Mouse (Mus musculus) kidney, postnatal 14 days (tissue): ENCODE measurements around the gene Polr3g.
"Not testable (repeated sequence)": the region's sequence is repeated elsewhere in the genome, so short reads cannot be mapped to it uniquely, and the experiment has no call there.

Source experiments
- DNase-seq: peaks from one replicate; pipeline ENCODE4 v3.0.0; 2022; ENCODE audit warnings: mixed read lengths

Polr3g gene

GRCm38 (mm10) chr13:81684884-81685283 is 25.9 kb downstream of the Polr3g start:
- no peak for DNase-seq

- DNase-seq: no peak
Observed at GRCm38 (mm10) chr13:81684258-81684657, 26.6 kb downstream of the Polr3g start.

- no peak for DNase-seq
Observed at GRCm38 (mm10) chr13:81683107-81683506, 27.7 kb downstream of the Polr3g start.

GRCm38 (mm10) chr13:81675333-81675732 is 35.5 kb downstream of the Polr3g start:
- DNase-seq: no peak

DNA sequence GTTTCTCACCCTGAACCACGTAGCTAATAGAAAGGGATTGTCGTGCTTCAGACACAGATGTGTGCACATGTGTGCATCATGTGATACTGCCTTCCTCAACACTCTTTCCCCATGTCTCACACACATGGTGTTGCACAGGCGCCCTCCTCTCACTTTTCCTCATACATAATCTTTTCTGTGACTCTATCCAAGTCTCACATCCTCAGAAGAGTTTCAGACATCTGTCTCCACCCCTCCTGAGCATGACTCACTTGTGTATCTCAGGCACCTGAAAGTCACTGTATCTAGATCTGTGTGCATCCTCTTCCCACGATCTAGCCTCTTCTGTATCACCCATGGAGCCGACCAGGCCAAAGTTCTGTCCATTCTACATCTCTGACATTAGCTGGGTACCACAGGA is 43.1 kb downstream of the Polr3g start:
- DNase-seq: no peak

GRCm38 (mm10) chr13:81664331-81664698 is 46.5 kb downstream of the Polr3g start:
- no peak for DNase-seq

DNA sequence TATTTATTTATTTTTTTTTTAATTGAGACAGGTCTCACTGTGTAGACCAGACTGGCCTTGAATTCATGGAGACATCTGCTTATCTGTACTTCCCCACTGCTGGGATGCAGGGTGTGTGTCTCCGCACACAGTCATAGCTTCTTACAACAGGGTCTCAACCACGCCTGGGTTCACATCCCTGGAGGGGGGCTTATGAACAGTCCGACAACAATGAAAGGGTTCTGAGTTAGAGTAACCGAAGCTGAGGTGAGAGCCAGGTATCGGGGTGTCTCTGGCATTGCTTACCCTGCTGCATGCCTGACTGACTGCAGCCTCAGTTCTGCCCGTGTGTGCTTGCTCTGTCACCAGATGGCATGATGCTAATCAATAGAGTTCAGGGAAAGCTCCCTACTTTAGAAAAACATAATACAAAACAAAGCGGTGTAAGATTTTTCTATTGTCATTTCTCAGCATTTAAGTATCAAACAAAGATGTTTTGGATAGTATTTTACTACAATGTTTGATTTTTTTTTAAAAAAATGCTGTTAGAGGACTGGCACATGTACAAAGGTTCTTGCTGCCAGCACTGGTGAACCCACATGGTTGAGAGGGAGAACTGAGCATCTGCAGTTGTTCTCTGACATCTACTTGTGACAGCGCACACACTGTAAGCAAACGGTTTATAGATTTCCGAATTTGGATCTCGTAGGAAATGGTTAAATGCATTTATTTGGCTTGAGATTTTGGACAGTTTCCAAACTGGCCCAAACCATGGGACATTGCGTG is 47.1 kb downstream of the Polr3g start:
- no peak for DNase-seq

GRCm38 (mm10) chr13:81658053-81658752 is 52.6 kb downstream of the Polr3g start:
- no peak for DNase-seq

- peak; percentile 96 for DNase-seq
Observed at GRCm38 (mm10) chr13:81657351-81658052, 53.3 kb downstream of the Polr3g start, which contains the start of gene Lysmd3. Gene Lysmd3 (plus strand): TSS chr13:81657663.

DNA sequence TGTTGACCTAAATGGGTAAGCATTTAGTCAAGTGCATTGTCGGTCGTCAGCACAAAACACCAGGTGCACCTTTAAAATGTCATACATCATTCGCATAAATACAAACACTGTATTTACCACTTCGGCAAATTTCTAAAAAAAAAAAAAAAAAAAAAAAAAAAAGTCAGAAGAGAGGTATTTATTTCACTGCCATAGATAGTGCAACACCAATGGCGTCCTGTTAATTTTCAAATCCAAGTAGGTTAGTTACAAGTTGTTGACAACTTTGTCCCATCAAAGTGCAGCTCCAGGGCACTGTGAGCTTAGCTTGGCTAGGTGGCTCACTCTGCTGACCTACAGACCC is 53.8 kb downstream of the Polr3g start:
- DNase-seq: no peak

DNA sequence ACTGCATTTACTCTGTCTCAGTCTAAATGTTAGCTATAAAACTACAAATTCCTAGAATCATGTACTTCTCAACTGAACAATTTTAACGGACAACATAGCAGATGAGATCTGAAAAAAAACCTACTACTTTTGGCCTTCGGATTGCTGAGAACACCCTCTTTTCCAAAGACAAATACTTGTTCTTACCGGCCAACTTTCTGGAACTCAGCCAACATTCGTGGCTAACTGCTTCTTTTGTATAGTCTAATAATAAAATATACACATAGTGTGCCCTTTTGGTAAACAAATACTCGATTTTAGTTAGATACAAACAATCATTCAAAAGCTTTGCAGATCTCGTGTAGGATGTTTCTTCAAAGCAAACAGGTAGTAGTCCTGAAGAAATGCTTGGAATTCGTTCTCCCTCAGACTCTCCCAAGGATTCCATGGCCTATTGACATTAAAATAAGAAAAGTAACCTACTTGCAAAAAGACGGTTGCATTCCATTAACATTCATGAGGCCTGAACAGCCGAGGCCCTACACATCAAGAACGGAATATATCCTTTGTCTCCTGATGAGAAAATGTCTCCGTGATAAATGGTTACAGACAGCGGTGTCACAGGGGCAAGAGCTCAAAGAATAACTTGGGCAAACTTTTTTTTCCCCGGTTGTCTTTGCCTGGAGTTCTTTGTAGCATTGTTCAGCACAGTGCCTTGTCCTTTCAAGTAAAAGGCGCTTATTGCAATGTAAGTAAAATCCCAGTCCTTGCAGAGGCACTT is 54.5 kb downstream of the Polr3g start:
- DNase-seq: peak; percentile 17

GRCm38 (mm10) chr13:81650382-81650781 is 60.4 kb downstream of the Polr3g start:
- not testable (repeated sequence) for DNase-seq

DNA sequence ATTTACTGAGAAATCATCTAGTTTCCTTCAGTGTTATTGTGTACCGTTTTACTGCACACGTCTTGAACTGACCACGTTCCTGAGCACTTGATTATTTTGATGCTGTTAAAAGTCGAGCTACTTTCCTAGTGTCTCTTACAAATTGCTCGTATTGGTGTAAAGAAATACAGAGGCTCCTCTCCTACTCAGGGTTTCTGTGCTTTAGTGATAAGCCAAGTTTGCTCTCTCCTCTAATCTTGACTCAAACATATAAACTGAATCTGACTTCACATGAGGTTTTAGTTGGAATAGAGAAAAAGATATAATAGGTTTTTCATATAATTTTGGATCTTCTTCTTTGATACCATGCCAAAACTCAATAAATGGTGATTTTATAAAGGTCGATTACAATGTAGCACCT is 64.5 kb downstream of the Polr3g start:
- DNase-seq: no peak

GRCm38 (mm10) chr13:81644047-81644565 is 66.7 kb downstream of the Polr3g start:
- no peak for DNase-seq

DNA sequence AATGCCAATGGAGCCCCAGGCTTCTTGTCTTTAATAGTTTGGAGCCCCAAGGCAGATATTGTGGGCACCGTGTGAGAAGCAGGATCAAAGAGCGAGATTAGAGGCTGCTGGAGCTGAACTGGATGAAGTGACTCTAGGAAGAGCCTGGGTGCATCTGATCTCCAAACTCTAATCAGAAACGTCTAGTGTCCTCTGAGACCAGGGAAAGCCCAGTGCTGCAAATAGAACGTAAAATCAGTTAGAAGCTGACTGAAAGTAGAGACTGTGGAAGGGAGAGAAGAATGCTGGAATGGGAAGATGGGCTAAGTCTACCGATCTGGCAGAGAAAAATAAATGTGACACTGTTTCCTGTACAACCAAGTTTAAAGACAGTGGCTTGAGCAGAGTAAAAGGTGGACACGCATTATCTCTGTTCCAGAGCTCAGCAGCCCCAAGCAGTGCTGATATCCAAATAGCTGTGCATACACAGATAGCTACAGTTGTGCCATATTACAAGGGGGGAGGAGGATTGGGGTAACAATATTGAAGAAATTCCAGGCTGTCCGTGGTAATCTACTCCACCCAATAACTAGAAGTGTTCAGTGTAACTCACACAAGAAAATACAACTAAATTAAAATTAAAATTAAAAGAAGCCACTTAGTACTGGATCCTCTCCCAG is 68.2 kb downstream of the Polr3g start:
- no peak for DNase-seq

DNA sequence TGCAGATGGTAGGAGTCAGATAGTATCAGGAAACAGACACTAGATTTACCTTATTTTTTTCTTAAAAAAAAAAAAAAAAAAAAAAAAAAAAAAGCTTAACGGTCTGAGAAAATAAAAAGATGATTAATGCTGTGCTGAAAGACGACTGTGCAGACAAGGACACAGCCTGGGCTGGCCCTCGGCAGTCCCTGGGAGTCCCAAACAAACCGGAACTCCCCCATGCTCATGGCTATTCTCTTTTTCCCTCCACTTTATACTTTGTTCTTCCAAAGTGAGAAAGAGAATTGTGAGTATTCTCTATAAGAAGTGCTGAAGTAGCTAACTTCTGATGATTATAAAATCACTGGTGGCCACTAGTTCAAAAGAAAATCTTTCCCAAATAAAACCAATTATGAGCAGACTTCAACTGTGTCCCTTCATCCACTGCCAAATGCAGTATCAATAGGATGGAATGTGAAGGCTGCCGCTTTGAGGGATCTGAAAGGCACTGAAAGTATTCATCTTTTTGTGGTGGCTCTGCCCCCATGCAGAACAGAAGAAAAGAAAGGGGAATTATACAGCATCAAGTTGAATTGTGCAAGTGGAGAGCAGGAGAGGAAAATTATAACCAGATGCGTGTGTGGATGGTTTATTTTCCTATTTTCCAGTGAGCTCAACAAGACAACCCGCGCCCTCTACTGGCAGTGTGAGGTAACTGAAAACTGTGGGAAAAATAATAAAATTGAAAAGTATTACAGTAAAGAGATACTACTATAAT is 69.3 kb downstream of the Polr3g start:
- peak; percentile 41 for DNase-seq

DNA sequence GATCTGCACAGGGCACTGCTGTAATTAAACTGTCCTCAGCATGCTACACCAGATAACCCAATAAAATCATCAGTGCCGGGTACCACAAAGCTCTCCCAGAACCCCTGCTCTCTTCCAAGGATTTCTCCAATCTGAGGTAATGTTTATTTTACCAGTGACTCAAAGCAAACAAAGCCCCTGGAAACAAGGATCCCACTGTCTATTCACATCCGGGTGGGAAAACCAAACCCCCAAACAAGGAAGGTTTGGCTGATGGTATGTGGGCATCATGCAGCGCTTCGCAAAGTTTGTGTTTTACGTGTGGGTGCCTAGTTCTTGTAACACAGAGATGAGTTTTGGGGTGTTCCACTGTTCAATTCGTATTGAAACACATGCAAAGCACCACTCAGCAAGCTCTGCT is 69.9 kb downstream of the Polr3g start:
- DNase-seq: no peak

- DNase-seq: no peak
Observed at GRCm38 (mm10) chr13:81639624-81640023, 71.2 kb downstream of the Polr3g start.

- DNase-seq: peak; percentile 86
Observed at GRCm38 (mm10) chr13:81632720-81633415, 77.9 kb downstream of the Polr3g start, which contains the start of gene Adgrv1. Gene Adgrv1 (minus strand): TSS chr13:81633154.

DNA sequence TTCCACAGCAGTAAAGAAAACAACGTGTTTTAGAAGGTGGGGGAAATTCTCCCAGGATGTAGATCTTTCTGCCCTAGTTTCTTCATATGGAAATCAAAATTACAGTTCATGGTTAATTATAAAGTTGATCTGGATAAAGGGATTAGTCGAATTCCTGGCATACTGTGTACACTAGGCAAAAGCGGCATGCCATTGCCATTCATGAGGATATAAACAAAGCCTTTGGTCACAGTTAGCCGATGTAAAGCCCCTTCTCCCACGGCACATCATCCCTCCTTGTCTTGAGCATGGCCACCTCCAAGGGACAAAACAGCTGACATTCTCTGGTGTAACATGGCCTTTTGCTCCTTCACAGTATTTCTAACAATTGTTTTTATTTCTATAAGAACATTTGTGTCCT is 80.2 kb downstream of the Polr3g start:
- DNase-seq: no peak

GRCm38 (mm10) chr13:81629395-81629794 is 81.4 kb downstream of the Polr3g start:
- no peak for DNase-seq
